ENCODE assay signal across 10 mouse cellular contexts in the genomic region with DNA sequence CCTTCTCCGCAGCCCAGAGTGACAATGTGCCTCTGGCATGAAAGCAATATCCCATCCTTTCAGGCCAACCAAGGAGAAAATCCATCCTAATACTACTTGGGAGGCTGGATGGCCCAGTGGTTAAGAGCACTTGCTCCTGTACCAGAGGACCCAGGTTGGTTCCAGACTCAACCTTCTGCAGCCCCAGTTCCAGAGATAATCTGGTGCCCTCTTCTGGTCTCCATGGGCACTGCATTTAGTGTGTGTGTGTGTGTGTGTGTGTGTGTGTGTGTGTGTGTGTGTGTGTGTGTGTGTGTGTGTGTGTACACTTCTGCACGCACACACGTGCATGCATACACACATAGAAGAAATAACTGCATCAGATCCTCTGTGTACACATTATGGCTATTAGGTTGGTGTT. TPM values are rescaled to one million over a fixed set of nuclear protein-coding genes. Genes with fewer than 3 reads are reported as not detected.
DNase-seq lines count a peak whose midpoint lies in the region; ATAC-seq and TF ChIP-seq lines count a peak whose summit lies in the region.
"Had no signal": no experiment of that assay in that cellular context is flagged by ENCODE, and none has a peak within 500 bp of the region (broad histone marks: within the 10 kb centered on the region; RNA-seq: fewer than 3 reads in every experiment).

No protein-coding gene starts in this region.

- ATAC-seq in liver, postnatal 0 days = 0 out of 2 replicates have a peak, but pooled peaks have one; percentile 12

- no peak overlapping the region for H3K27ac ChIP-seq in cerebellum, adult 2 months (ENCODE audit: insufficient read depth, low read length)
- no peak overlapping the region for H3K27ac ChIP-seq in liver, postnatal 0 days (ENCODE audit: low read depth)

- TF ChIP-seq POLR2A in cerebellum, adult 2 months (IDR thresholded peaks at IDR 0.05; ENCODE audit: borderline replicate concordance, insufficient read depth, low read length) = no peak
- TF ChIP-seq POLR2A in lung, adult 2 months (IDR thresholded peaks at IDR 0.05; ENCODE audit: borderline replicate concordance, extremely low read depth, low read depth, low read length) = no peak

- no peaks in the 10 kb centered on the region for H3K4me1 ChIP-seq in cerebellum, adult 2 months (ENCODE audit: control insufficient read depth, insufficient read depth, low read length)
- no peaks in the 10 kb centered on the region for H3K4me1 ChIP-seq in lung, adult 2 months (ENCODE audit: control insufficient read depth, insufficient read depth, low read length)
- peaks cover 10% of the 10 kb centered on the region for H3K4me1 ChIP-seq in liver, postnatal 0 days (ENCODE audit: insufficient read depth)

- H3K4me2 ChIP-seq in liver, postnatal 0 days (ENCODE audit: low read depth, low read length) = no peak overlapping the region

- H3K4me3 ChIP-seq in cerebellum, adult 2 months (replicated peaks; ENCODE audit: insufficient read depth, low read depth, low read length) = no peak overlapping the region
- no peak overlapping the region for H3K4me3 ChIP-seq in lung, adult 2 months (replicated peaks; ENCODE audit: extremely low read depth, low read depth, low read length)
- H3K4me3 ChIP-seq in liver, postnatal 0 days (ENCODE audit: low read depth, low read length) = no peak overlapping the region
- H3K4me3 ChIP-seq: myocyte had no signal

- DNase-seq in cerebellum, adult 2 months = no peak
- no peak for DNase-seq in cerebellum, adult 9-11 months
- peak; percentile 25 for DNase-seq in lung, adult 2 months
- no peak for DNase-seq in lung, postnatal 25 days (ENCODE audit: low spot score)
- peak; percentile 45 for DNase-seq in c-Kit-positive CD71-positive TER-119-positive erythroid progenitor cells, embryonic 14.5 days (ENCODE audit: low spot score)
- peak; percentile 66 for DNase-seq in liver, postnatal 0 days
- peak; percentile 50 for DNase-seq in testis, postnatal 10 days (ENCODE audit: low spot score)
- DNase-seq in gastrocnemius, postnatal 14 days = no peak

- 73% methylated on average over 3 of the region's 3 CpGs for WGBS in cerebellum, adult 2 months
- 71% methylated on average over 3 of the region's 3 CpGs for whole genome bisulfite sequencing in lung, adult 2 months
- 71% methylated on average over 3 of the region's 3 CpGs for WGBS in liver, postnatal 0 days (ENCODE audit: insufficient replicate concordance)

- no peak for TF ChIP-seq EP300 in liver, postnatal 0 days (IDR thresholded peaks at IDR 0.05; ENCODE audit: low read depth)

- H3K9ac ChIP-seq in liver, postnatal 0 days (replicated peaks) = no peak overlapping the region

- H3K9me3 ChIP-seq in liver, postnatal 0 days (ENCODE audit: low read length) = no peaks in the 10 kb centered on the region

- H3K27me3 ChIP-seq in cerebellum, adult 2 months (ENCODE audit: control insufficient read depth, insufficient read depth, low read length) = no peaks in the 10 kb centered on the region
- H3K27me3 ChIP-seq in liver, postnatal 0 days (ENCODE audit: insufficient read depth, low read length) = no peaks in the 10 kb centered on the region

- peak; percentile 38; the same call in 1 of the 2 replicates for TF ChIP-seq CTCF in cerebellum, adult 2 months (IDR thresholded peaks at IDR 0.05; ENCODE audit: borderline replicate concordance, insufficient read depth, low read depth, low read length)
- peak; percentile 31; the same call in 1 of the 2 replicates for TF ChIP-seq CTCF in lung, adult 2 months (IDR thresholded peaks at IDR 0.05; ENCODE audit: insufficient read depth, low read length)
- TF ChIP-seq CTCF in liver, postnatal 0 days (IDR thresholded peaks at IDR 0.05; ENCODE audit: low read depth) = peak; percentile 82

- peaks cover 34% of the 10 kb centered on the region for H3K36me3 ChIP-seq in liver, postnatal 0 days (replicated peaks; ENCODE audit: insufficient read depth, low read length)

- intact Hi-C loops in gastrocnemius, postnatal 14 days (cut with DNase I; ENCODE audit: low total_unique reads) = no loop called here

RNA-seq across cellular contexts. Expression of a gene that starts 10.1 kb away (rescaled TPM):
- polyA plus RNA-seq in cerebellum, adult 2 months (2012; rRNA removed) = 193 and 205 TPM in 2 replicates
- polyA plus RNA-seq in lung, adult 2 months (2012; rRNA removed) = 91.0 and 114 TPM in 2 replicates
- 454 and 476 TPM in 2 replicates for polyA plus RNA-seq in liver, postnatal 0 days (2015; fragmentation: Nextera tagmentation; extraction: Ambion mirVana)
- total RNA-seq in gastrocnemius, postnatal 14 days (2021) = 100 to 1,000 TPM; 334 to 384 TPM

RNA-seq across cellular contexts. Expression of a gene that starts 10.2 kb away (rescaled TPM):
- 481 and 504 TPM in 2 replicates for polyA plus RNA-seq in cerebellum, adult 2 months (2012; rRNA removed)
- polyA plus RNA-seq in lung, adult 2 months (2012; rRNA removed) = 80.5 and 90.8 TPM in 2 replicates
- 198 and 212 TPM in 2 replicates for polyA plus RNA-seq in liver, postnatal 0 days (2015; fragmentation: Nextera tagmentation; extraction: Ambion mirVana)
- total RNA-seq in gastrocnemius, postnatal 14 days (2021) = 100 to 1,000 TPM; 144 to 150 TPM

RNA-seq across cellular contexts. Expression of a gene that starts 23.6 kb away (rescaled TPM):
- polyA plus RNA-seq in cerebellum, adult 2 months (2012; rRNA removed) = 1.8 and 2.3 TPM in 2 replicates
- polyA plus RNA-seq in lung, adult 2 months (2012; rRNA removed) = 2.7 and 3.7 TPM in 2 replicates
- polyA plus RNA-seq in liver, postnatal 0 days (2015; fragmentation: Nextera tagmentation; extraction: Ambion mirVana) = 0.51 and 0.73 TPM in 2 replicates
- total RNA-seq in gastrocnemius, postnatal 14 days (2021) = under 1 TPM; 0.35 to 0.74 TPM

RNA-seq across cellular contexts. Expression of a gene that starts 23.7 kb away (rescaled TPM):
- 11.4 and 12.3 TPM in 2 replicates for polyA plus RNA-seq in cerebellum, adult 2 months (2012; rRNA removed)
- polyA plus RNA-seq in lung, adult 2 months (2012; rRNA removed) = 5.3 and 6.3 TPM in 2 replicates
- 8.3 and 9.2 TPM in 2 replicates for polyA plus RNA-seq in liver, postnatal 0 days (2015; fragmentation: Nextera tagmentation; extraction: Ambion mirVana)
- total RNA-seq in gastrocnemius, postnatal 14 days (2021) = 10 to 100 TPM; 12.8 to 13.0 TPM

RNA-seq across cellular contexts. Expression of a gene that starts 32.4 kb away (rescaled TPM):
- not detected in 2 replicates for polyA plus RNA-seq in cerebellum, adult 2 months (2012; rRNA removed)
- not detected in 2 replicates for polyA plus RNA-seq in lung, adult 2 months (2012; rRNA removed)
- not detected in 2 replicates for polyA plus RNA-seq in liver, postnatal 0 days (2015; fragmentation: Nextera tagmentation; extraction: Ambion mirVana)
- not detected for total RNA-seq in gastrocnemius, postnatal 14 days (2021)
- total RNA-seq: heart, postnatal 10 days had no signal
- polyA plus RNA-seq: myocyte had no signal

Comparison
In these comparisons a context has a peak if more than half of its experiments do, and no peak if none do; other contexts are left out.
1. DNase-seq: peak in lung, adult 2 months (single experiment), c-Kit-positive CD71-positive TER-119-positive erythroid progenitor cells, embryonic 14.5 days (single experiment), liver, postnatal 0 days (single experiment) and testis, postnatal 10 days (single experiment); none in cerebellum, adult 2 months (0 of 2), cerebellum, adult 9-11 months (single experiment), lung, postnatal 25 days (single experiment) and gastrocnemius, postnatal 14 days (single experiment).
2. CTCF ChIP-seq: peak in every context shown above with its lines; median percentile 82 in liver, postnatal 0 days; 38 in cerebellum, adult 2 months; 31 in lung, adult 2 months.